Mouse (Mus musculus): ENCODE results near the gene Apol7a.
"Not testable (repeated sequence)": the region's sequence is repeated elsewhere in the genome, so short reads cannot be mapped to it uniquely, and the experiment has no call there.

- not testable (repeated sequence) for TF ChIP-seq POLR2A (IDR thresholded peaks at IDR 0.05; ENCODE audit: borderline replicate concordance, extremely low read depth, low read depth, low read length); CTCF (IDR thresholded peaks at IDR 0.05; ENCODE audit: insufficient read depth, low read length)
These were observed 24.0 kb upstream of the Apol7a start for GRCm38 (mm10) chr15:77422925-77423324.

Measured in lung, adult 2 months (tissue).